Mouse (Mus musculus) neural tube, embryonic 13.5 days (tissue): Measurements from ENCODE around the gene Bcar1. TPM values are rescaled to one million over a fixed set of nuclear protein-coding genes. Genes with fewer than 3 reads are reported as not detected.

Experiments
- ATAC-seq: fragments of 200-750 bp; cut with Nextera tagmentation; 2 replicates; pipeline ENCODE4 v1.8.0; 2017; ENCODE audit warnings: low read depth, mild to moderate bottlenecking, moderate TSS enrichment, moderate library complexity
- H3K27ac ChIP-seq: fragments of 300-500 bp; sonication (generic); replicated peaks from 2 replicates; pipeline ENCODE4 v1.5.1; 2015; ENCODE audit warnings: moderate library complexity, mild to moderate bottlenecking, inconsistent platforms
- H3K27me3 ChIP-seq: fragments of 300-500 bp; sonication (generic); 2 replicates; pipeline ENCODE4 v1.6.1; 2015; ENCODE audit warnings: mild to moderate bottlenecking, inconsistent platforms
- H3K36me3 ChIP-seq: fragments of 300-500 bp; sonication (generic); 2 replicates; pipeline ENCODE4 v1.6.1; 2015; ENCODE audit warnings: mild to moderate bottlenecking, inconsistent platforms
- H3K4me1 ChIP-seq: fragments of 300-500 bp; sonication (generic); replicated peaks from 2 replicates; pipeline ENCODE4 v1.6.1; 2015; ENCODE audit warnings: inconsistent platforms
- H3K4me2 ChIP-seq: fragments of 300-500 bp; sonication (generic); 2 replicates; pipeline ENCODE4 v1.6.1; 2015; ENCODE audit warnings: inconsistent platforms, mild to moderate bottlenecking, moderate library complexity
- H3K4me3 ChIP-seq: fragments of 300-500 bp; sonication (generic); 2 replicates; pipeline ENCODE4 v1.5.1; 2015; ENCODE audit warnings: mild to moderate bottlenecking, inconsistent platforms
- H3K9ac ChIP-seq: fragments of 300-500 bp; sonication (generic); 2 replicates; pipeline ENCODE4 v1.6.1; 2015; ENCODE audit warnings: moderate library complexity, mild to moderate bottlenecking, inconsistent platforms
- H3K9me3 ChIP-seq: fragments of 300-500 bp; sonication (generic); 2 replicates; pipeline ENCODE4 v1.6.1; 2016; ENCODE audit warnings: inconsistent platforms
- WGBS: fragments of 180-500 bp; shearing (Covaris S2); methylation state at CpG from one replicate; pipeline ENCODE4 v1.1.7; 2015; 5-methylcytosine and 5-hydroxymethylcytosine counted together
- polyA plus RNA-seq: library from polyadenylated mRNA; unstranded; fragments of >200 nt; fragmentation: Nextera tagmentation; extraction: Ambion mirVana; gene quantifications from 2 replicates; pipeline ENCODE4 v1.2.1, GENCODE M21; 2015

Gene Bcar1
- polyA plus RNA-seq, 1 experiment from 2014 or later = 51.0 TPM

DNA sequence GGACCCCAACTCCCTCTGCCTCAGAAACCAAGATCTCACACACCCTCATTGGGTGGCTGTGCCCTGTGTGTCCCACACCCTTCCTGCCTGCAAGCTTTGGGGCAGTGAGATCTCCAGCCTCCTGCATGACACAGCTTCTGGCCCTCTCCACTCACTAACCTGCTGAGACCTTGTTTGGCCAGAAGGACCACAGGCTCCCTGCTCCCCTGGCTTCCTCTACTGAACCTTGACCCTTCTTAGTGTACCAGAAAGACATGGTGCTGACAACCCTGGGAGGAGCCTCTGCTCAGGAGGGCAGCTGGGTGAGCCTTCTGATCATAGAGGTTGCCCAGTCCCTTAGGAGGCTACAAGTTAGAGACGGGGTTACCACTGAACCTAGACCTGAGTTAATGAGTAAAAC is 34.4 kb downstream of the Bcar1 start:
- Histone ChIP-seq H3K27me3 (no peaks in the 10 kb centered on the region), H3K4me1 (peaks cover 11% of the 10 kb centered on the region; the same call in 1 of the 2 replicates), H3K27ac (no peak overlapping the region), H3K36me3 (peaks cover 60% of the 10 kb centered on the region), H3K4me3 (no peak overlapping the region), H3K9ac (no peak overlapping the region), H3K9me3 (no peaks in the 10 kb centered on the region), H3K4me2 (no peak overlapping the region)
- WGBS = 96% methylated on average over 1 of the region's 1 CpGs
- ATAC-seq = no peak

DNA sequence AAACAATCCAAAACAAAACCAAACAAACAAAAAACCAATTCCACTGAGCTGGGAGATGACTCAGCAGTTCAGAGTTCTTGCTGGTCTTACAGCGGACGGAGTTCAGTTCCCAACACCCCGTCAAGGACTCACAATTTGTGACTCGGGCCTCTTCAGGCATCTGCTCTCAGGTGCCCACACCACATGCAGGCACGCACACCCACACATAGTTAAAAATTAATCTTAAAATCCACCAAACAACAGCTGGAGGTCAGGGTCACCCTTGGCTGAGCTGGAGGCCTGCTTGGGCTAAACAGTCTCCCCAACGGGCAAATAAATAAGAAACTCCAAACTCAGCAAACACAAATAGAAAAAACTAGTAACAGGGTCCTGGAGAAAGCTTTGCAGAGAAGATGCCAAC is 35.3 kb downstream of the Bcar1 start:
- 90% methylated on average over 6 of the region's 6 CpGs for WGBS
- Histone ChIP-seq H3K36me3 (peaks cover 50% of the 10 kb centered on the region), H3K4me3 (no peak overlapping the region), H3K9me3 (no peaks in the 10 kb centered on the region), H3K4me2 (no peak overlapping the region), H3K27ac (no peak overlapping the region), H3K9ac (no peak overlapping the region), H3K4me1 (peaks cover 11% of the 10 kb centered on the region; the same call in 1 of the 2 replicates), H3K27me3 (no peaks in the 10 kb centered on the region)
- ATAC-seq = no peak

DNA sequence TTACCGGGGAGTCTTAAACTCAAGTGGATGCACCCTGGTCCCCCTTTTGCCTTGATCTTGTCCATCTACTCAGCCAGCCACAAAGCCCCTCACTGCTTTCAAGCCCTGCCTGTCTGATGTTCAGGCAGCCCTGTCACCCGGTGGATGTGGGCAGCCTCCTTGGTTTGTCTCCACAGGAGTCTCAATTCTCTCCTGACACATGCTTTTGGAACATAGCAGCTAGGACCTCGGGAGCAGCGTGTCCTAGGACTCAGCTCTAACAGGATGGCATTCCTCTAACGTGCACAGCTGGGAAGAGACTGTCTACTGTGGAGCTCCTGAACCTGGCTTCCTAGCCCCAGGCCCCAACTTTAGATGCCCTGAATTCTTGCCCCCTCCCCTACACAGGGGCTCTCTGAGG is 37.9 kb downstream of the Bcar1 start:
- Histone ChIP-seq H3K4me3 (no peak overlapping the region), H3K9me3 (no peaks in the 10 kb centered on the region), H3K36me3 (peaks cover 25% of the 10 kb centered on the region), H3K27me3 (no peaks in the 10 kb centered on the region), H3K27ac (0 out of 2 replicates have a peak overlapping the region, but pooled peaks have one; percentile 18), H3K4me1 (no peaks in the 10 kb centered on the region), H3K4me2 (no peak overlapping the region), H3K9ac (no peak overlapping the region)
- 75% methylated on average over 5 of the region's 5 CpGs for WGBS
- ATAC-seq = no peak

DNA sequence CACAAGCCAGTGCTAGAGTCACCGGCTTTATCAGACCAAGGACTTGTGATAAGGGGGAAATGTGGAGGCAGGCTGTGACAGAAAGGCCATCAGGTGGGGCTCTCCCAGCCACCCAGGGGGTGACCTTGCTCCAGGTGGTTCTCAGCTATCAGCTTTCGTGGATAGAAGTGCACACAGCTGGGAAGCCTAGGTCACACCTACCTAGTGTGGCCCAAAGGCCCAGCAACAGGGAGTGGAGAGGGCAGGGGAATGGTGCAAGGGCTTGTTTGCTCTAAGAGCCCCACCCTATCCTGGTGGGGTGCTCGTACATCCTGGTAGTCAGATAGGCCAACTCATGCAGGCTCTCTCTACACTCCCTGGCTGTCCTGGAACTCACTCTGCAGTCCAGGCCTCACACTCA is 38.4 kb downstream of the Bcar1 start:
- no peak overlapping the region for H3K4me2 ChIP-seq
- no peak for ATAC-seq

DNA sequence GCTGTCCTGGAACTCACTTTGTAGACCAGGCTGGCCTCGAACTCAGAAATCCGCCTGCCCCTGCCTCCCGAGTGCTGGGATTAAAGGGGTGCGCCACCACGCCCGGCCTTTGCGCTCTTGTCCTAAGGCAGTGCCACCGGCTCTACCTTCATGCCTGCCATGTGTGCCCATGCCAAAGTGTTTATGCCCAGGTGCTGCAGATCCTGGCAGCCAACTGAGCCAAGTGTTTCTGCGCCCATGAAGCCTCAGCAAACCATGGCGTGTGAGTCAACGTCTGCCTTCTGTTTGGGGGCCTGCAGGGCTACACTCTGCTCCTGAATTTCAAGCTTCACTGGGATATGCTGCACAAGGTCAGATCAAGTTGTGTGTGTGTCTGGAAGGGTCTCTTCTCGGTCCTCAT is 39.0 kb downstream of the Bcar1 start:
- Histone ChIP-seq H3K27ac (no peak overlapping the region), H3K27me3 (no peaks in the 10 kb centered on the region), H3K4me2 (no peak overlapping the region), H3K4me3 (no peak overlapping the region), H3K36me3 (peaks cover 14% of the 10 kb centered on the region), H3K9ac (no peak overlapping the region), H3K4me1 (no peaks in the 10 kb centered on the region), H3K9me3 (no peaks in the 10 kb centered on the region)
- no peak for ATAC-seq
- WGBS = 96% methylated on average over 12 of the region's 12 CpGs

More for the DNA sequence above, 38.4 kb downstream of the Bcar1 start:
- H3K9me3 ChIP-seq = no peaks in the 10 kb centered on the region
- 78% methylated on average over 3 of the region's 3 CpGs for WGBS
- H3K9ac ChIP-seq = no peak overlapping the region
- peaks cover 20% of the 10 kb centered on the region for H3K36me3 ChIP-seq
- H3K4me1 ChIP-seq = no peaks in the 10 kb centered on the region
- H3K27me3 ChIP-seq = no peaks in the 10 kb centered on the region
- no peak overlapping the region for H3K4me3 ChIP-seq
- H3K27ac ChIP-seq = no peak overlapping the region

DNA sequence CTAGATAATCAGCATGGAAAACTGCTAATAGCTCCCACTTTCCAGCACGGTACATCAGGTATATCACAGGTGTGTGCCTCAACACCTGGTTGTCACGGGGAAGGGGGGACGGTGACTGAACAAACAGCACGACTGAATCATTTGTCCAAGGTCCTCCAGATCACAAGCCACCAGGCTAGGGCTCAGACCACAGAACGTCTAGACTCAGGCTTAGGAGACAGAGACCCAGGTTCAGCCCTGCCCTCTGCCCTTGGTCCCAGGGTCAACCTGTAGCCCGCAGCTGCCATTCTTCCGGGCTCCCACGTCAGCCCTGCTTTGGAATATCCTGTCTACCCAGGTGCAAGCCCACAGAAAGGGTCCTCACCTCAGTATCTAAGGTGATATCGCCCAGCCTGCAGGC is 42.2 kb downstream of the Bcar1 start:
- ATAC-seq = no peak
- H3K27me3 ChIP-seq = no peaks in the 10 kb centered on the region
- WGBS = 84% methylated on average over 9 of the region's 9 CpGs

DNA sequence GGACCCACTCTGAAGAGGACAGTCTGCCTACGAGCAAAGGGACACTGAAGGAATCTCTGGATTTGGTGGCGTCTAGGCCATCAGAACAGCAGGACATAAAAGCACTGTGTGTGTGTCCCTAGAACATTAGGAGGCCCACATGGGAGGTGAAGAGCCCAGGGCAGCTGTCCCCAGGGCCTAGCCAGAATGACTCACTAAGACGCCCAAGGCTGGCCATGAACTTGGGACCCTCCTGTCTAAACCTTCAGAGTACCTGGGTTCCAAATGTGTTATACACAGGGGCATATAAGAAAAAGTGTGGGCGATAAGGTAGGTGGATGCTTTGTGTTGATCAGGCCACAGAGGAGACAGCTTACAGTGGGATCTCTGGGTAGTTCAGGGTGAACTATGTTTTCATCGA is 42.9 kb downstream of the Bcar1 start:
- Histone ChIP-seq H3K9ac (no peak overlapping the region), H3K4me1 (no peaks in the 10 kb centered on the region), H3K9me3 (no peaks in the 10 kb centered on the region), H3K27me3 (no peaks in the 10 kb centered on the region), H3K4me2 (no peak overlapping the region), H3K4me3 (no peak overlapping the region), H3K27ac (no peak overlapping the region), H3K36me3 (no peaks in the 10 kb centered on the region)
- WGBS = 86% methylated on average over 5 of the region's 5 CpGs
- no peak for ATAC-seq

More for the DNA sequence above, 42.2 kb downstream of the Bcar1 start:
- Histone ChIP-seq H3K4me1 (no peaks in the 10 kb centered on the region), H3K36me3 (no peaks in the 10 kb centered on the region), H3K4me2 (no peak overlapping the region), H3K27ac (no peak overlapping the region), H3K4me3 (no peak overlapping the region), H3K9ac (no peak overlapping the region), H3K9me3 (no peaks in the 10 kb centered on the region)

DNA sequence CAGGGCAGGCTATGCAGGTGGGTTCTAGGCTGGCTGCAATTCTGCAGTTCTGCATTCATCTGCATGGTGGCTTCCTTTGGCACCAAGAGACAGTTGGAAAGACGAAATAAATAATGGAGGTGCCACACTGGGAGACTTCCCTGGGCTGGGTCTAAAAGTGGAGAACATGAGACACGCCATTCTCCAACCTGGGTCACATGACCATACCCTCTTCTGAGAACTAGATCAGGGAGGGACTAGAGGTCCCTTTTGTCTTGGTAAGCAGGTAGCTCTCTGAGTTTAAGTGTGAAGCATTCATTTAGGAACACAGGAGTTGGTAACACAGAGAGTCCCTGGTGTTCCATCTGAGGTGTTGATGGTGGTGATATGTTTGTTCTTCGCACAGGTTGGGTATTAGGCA is 43.4 kb downstream of the Bcar1 start:
- Histone ChIP-seq H3K9me3 (no peaks in the 10 kb centered on the region), H3K36me3 (no peaks in the 10 kb centered on the region), H3K4me2 (no peak overlapping the region), H3K4me3 (no peak overlapping the region), H3K4me1 (no peaks in the 10 kb centered on the region), H3K9ac (no peak overlapping the region), H3K27ac (no peak overlapping the region), H3K27me3 (no peaks in the 10 kb centered on the region)
- WGBS = 79% methylated on average over 3 of the region's 3 CpGs
- ATAC-seq = no peak

DNA sequence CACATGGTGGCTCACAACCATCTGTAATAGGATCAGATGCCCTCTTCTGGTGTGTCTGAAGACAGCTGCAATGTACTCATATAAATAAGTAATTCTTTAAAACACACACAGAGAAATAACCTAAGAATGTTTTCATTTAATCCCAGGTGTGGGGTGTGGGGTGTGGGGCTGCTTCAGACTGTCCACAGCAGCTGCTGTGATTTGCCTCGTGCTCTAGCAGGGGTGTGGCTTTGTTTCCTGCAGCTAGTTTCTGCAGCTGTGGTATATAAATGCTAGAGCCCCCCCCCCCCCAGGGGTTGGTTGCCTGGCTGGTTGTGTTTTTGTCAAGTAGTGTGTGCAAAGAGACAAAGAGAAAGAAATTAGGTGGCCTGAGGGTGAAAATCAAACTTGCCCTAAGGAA is 44.6 kb downstream of the Bcar1 start:
- H3K9ac ChIP-seq = no peak overlapping the region
- no peak for ATAC-seq

DNA sequence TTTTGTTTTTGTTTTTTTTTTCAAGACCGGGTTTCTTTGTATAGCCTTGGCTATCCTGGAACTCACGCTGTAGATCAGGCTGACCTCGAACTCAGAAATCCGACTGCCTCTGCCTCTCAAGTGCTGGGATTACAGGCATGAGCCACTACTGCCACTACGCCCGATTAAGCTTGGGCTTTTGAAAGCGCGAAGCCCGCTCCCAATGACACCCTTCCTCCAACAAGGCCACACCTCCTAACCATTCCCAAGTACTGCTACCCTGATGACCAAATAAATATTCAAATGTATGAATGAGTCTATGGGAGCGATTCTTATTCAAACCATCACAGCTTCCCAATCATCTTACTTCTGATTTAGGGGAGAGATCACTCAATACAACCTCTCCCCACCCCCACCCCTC is 46.0 kb downstream of the Bcar1 start:
- ATAC-seq = no peak
- H3K27me3 ChIP-seq = no peaks in the 10 kb centered on the region
- no peaks in the 10 kb centered on the region for H3K4me1 ChIP-seq
- H3K4me2 ChIP-seq = no peak overlapping the region
- no peak overlapping the region for H3K4me3 ChIP-seq
- no peaks in the 10 kb centered on the region for H3K9me3 ChIP-seq
- H3K36me3 ChIP-seq = no peaks in the 10 kb centered on the region
- 76% methylated on average over 10 of the region's 10 CpGs for WGBS
- no peak overlapping the region for H3K9ac ChIP-seq
- no peak overlapping the region for H3K27ac ChIP-seq

More for the DNA sequence above, 44.6 kb downstream of the Bcar1 start:
- Histone ChIP-seq H3K4me1 (no peaks in the 10 kb centered on the region), H3K27ac (no peak overlapping the region), H3K9me3 (no peaks in the 10 kb centered on the region), H3K4me2 (no peak overlapping the region), H3K36me3 (no peaks in the 10 kb centered on the region), H3K4me3 (no peak overlapping the region), H3K27me3 (no peaks in the 10 kb centered on the region)
- 33% methylated on average over 1 of the region's 1 CpGs for WGBS

DNA sequence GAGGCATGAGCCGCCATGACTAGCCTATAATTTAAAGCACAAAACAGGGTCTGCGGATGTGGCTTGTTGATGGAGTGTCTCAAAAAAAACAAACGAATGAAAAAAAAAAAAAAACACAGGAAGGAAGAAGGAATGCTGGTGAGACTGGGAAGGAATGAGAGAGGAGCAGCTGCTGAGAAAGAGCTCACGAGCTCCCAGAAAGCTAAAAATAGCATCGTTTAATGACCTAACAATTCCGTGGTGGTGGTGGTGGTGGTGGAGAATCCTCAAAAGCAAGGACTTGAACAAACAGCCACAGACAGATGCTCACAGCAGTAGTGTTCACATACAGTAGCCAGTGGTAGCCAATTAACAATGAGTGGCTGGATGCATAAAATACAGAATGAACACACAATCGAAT is 48.2 kb downstream of the Bcar1 start:
- Histone ChIP-seq H3K4me1 (no peaks in the 10 kb centered on the region), H3K9ac (no peak overlapping the region), H3K27me3 (no peaks in the 10 kb centered on the region), H3K4me3 (no peak overlapping the region), H3K36me3 (no peaks in the 10 kb centered on the region), H3K9me3 (no peaks in the 10 kb centered on the region), H3K27ac (no peak overlapping the region), H3K4me2 (no peak overlapping the region)
- no peak for ATAC-seq
- 70% methylated on average over 7 of the region's 7 CpGs for WGBS

DNA sequence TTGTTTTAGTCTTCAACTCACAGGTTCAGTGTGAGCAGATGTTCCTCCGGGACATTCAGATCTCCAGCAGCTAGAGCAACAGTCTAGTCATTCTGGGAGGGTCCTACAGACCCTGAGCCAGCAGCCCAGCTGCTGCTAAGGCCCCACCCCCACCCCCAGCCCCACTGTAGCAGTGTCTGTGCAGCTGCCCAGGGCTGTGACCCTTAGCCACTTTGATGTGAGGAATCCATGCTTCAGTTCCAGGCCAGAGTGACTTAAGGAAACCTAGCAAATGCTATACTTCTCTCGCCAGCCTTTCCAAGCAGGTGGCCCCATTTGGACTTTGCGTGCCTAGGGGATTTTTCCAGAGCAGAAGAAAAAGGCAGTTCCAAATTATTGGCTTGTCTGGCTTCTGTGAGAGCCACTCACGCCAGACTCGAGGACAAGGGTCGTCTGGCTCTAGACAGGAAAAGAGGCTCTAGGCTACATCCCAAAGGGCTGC is 50.3 kb downstream of the Bcar1 start:
- Histone ChIP-seq H3K27ac (no peak overlapping the region), H3K4me1 (no peaks in the 10 kb centered on the region), H3K9ac (no peak overlapping the region), H3K36me3 (no peaks in the 10 kb centered on the region), H3K4me2 (no peak overlapping the region), H3K9me3 (no peaks in the 10 kb centered on the region), H3K4me3 (no peak overlapping the region), H3K27me3 (no peaks in the 10 kb centered on the region)
- no peak for ATAC-seq
- 65% methylated on average over 6 of the region's 6 CpGs for WGBS

DNA sequence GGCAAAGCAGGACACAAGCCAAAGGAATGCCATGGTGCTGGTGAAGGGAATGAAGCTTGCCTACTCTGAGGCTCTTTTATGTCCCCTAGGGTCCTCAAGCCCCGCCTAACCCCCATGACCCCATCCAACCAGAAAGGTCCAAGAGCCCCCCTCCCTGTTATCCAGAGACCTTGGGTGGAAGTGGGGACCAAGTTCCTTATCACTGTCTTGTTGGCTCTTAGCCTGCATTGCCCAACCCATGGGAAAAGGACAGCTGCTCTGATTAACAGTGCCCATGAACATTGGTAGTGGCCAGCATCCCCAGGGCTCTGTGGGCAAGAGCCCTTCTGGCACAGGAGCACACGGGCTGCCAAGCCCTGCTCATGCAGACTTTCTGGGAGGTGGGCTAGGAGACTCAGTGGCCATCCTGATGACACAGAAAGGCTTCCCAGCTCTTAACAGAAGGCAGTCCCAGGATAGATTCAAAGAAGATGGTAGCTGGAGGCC is 52.6 kb downstream of the Bcar1 start, which contains the start of gene Ctrb1:
TSS of gene Ctrb1 (minus strand) at position 51 of the 486 bp plus-strand sequence.
- 74% methylated on average over 2 of the region's 2 CpGs for WGBS
- no peak within 1 kb of the TSS for H3K4me2 ChIP-seq
- H3K9me3 ChIP-seq = no peaks in the 10 kb centered on the region
- H3K4me3 ChIP-seq = no peak within 1 kb of the TSS
- ATAC-seq = no peak
- H3K9ac ChIP-seq = no peak within 1 kb of the TSS
- no peaks in the 10 kb centered on the region for H3K4me1 ChIP-seq
- no peaks in the 10 kb centered on the region for H3K36me3 ChIP-seq
- no peak within 1 kb of the TSS for H3K27ac ChIP-seq
- no peaks in the 10 kb centered on the region for H3K27me3 ChIP-seq
